Mouse (Mus musculus): ENCODE data around the gene Cdkn1a. TPM values are rescaled to one million over a fixed set of nuclear protein-coding genes. Genes with fewer than 3 reads are reported as not detected.

Gene Cdkn1a
- polyA plus RNA-seq, 1 experiment from 2014 or later: 70.1 TPM

GRCm38 (mm10) chr17:29136236-29136635 lies 45.5 kb downstream of the Cdkn1a start:
- Histone ChIP-seq H3K36me3 (ENCODE audit: control insufficient read depth, insufficient read depth) (no peaks in the 10 kb centered on the region), H3K9me3 (replicated peaks; ENCODE audit: control insufficient read depth, low read length) (no peaks in the 10 kb centered on the region), H3K27me3 (ENCODE audit: control insufficient read depth, insufficient read depth, low read length) (no peaks in the 10 kb centered on the region), H3K27ac (ENCODE audit: low read length) (no peak overlapping the region), H3K4me1 (ENCODE audit: control insufficient read depth, insufficient read depth, low read length) (peaks cover 7% of the 10 kb centered on the region; the same call in 1 of the 2 replicates), H3K9ac (ENCODE audit: low read length) (no peak overlapping the region), H3K4me3 (ENCODE audit: low read length) (no peak overlapping the region), H3K4me2 (ENCODE audit: low read depth, low read length) (no peak overlapping the region)
- 63% methylated on average over 6 of the region's 6 CpGs for WGBS
- ATAC-seq (replicated peaks; ENCODE audit: extremely low read depth, insufficient read depth, low FRiP score): no peak

- Histone ChIP-seq H3K9me3 (replicated peaks; ENCODE audit: control insufficient read depth, low read length) (no peaks in the 10 kb centered on the region), H3K36me3 (ENCODE audit: control insufficient read depth, insufficient read depth) (no peaks in the 10 kb centered on the region), H3K27me3 (ENCODE audit: control insufficient read depth, insufficient read depth, low read length) (no peaks in the 10 kb centered on the region), H3K4me3 (ENCODE audit: low read length) (no peak overlapping the region), H3K4me1 (ENCODE audit: control insufficient read depth, insufficient read depth, low read length) (peaks cover 7% of the 10 kb centered on the region; the same call in 1 of the 2 replicates), H3K9ac (ENCODE audit: low read length) (no peak overlapping the region), H3K27ac (ENCODE audit: low read length) (no peak overlapping the region), H3K4me2 (ENCODE audit: low read depth, low read length) (no peak overlapping the region)
- no peak for ATAC-seq (replicated peaks; ENCODE audit: extremely low read depth, insufficient read depth, low FRiP score)
- WGBS: 77% methylated on average over 7 of the region's 7 CpGs
These were observed 47.1 kb downstream of the Cdkn1a start for GRCm38 (mm10) chr17:29137906-29138305.

GRCm38 (mm10) chr17:29141577-29141976 lies 50.8 kb downstream of the Cdkn1a start:
- no peaks in the 10 kb centered on the region for H3K27me3 ChIP-seq (ENCODE audit: control insufficient read depth, insufficient read depth, low read length)
- ATAC-seq (replicated peaks; ENCODE audit: extremely low read depth, insufficient read depth, low FRiP score): no peak
- no peak overlapping the region for H3K27ac ChIP-seq (ENCODE audit: low read length)
- no peak overlapping the region for H3K4me3 ChIP-seq (ENCODE audit: low read length)
- 81% methylated on average over 3 of the region's 3 CpGs for WGBS
- H3K4me2 ChIP-seq (ENCODE audit: low read depth, low read length): no peak overlapping the region
- no peak overlapping the region for H3K9ac ChIP-seq (ENCODE audit: low read length)
- no peaks in the 10 kb centered on the region for H3K9me3 ChIP-seq (replicated peaks; ENCODE audit: control insufficient read depth, low read length)
- H3K36me3 ChIP-seq (ENCODE audit: control insufficient read depth, insufficient read depth): no peaks in the 10 kb centered on the region
- no peaks in the 10 kb centered on the region; the same call in 1 of the 2 replicates for H3K4me1 ChIP-seq (ENCODE audit: control insufficient read depth, insufficient read depth, low read length)

GRCm38 (mm10) chr17:29143266-29143665 lies 52.5 kb downstream of the Cdkn1a start:
- H3K4me2 ChIP-seq (ENCODE audit: low read depth, low read length): no peak overlapping the region
- H3K27me3 ChIP-seq (ENCODE audit: control insufficient read depth, insufficient read depth, low read length): no peaks in the 10 kb centered on the region

GRCm38 (mm10) chr17:29145101-29145500 lies 54.3 kb downstream of the Cdkn1a start:
- no peaks in the 10 kb centered on the region for H3K9me3 ChIP-seq (replicated peaks; ENCODE audit: control insufficient read depth, low read length)
- no peak overlapping the region for H3K27ac ChIP-seq (ENCODE audit: low read length)
- H3K27me3 ChIP-seq (ENCODE audit: control insufficient read depth, insufficient read depth, low read length): no peaks in the 10 kb centered on the region
- peaks cover 11% of the 10 kb centered on the region for H3K4me1 ChIP-seq (ENCODE audit: control insufficient read depth, insufficient read depth, low read length)
- ATAC-seq (replicated peaks; ENCODE audit: extremely low read depth, insufficient read depth, low FRiP score): no peak
- no peak overlapping the region for H3K4me3 ChIP-seq (ENCODE audit: low read length)
- H3K4me2 ChIP-seq (ENCODE audit: low read depth, low read length): no peak overlapping the region
- 88% methylated on average over 12 of the region's 12 CpGs for WGBS
- H3K36me3 ChIP-seq (ENCODE audit: control insufficient read depth, insufficient read depth): no peaks in the 10 kb centered on the region
- no peak overlapping the region for H3K9ac ChIP-seq (ENCODE audit: low read length)

More at GRCm38 (mm10) chr17:29143266-29143665, 52.5 kb downstream of the Cdkn1a start:
- Histone ChIP-seq H3K9me3 (replicated peaks; ENCODE audit: control insufficient read depth, low read length) (no peaks in the 10 kb centered on the region), H3K9ac (ENCODE audit: low read length) (no peak overlapping the region), H3K27ac (ENCODE audit: low read length) (no peak overlapping the region; the same call in 1 of the 2 replicates), H3K36me3 (ENCODE audit: control insufficient read depth, insufficient read depth) (no peaks in the 10 kb centered on the region), H3K4me1 (ENCODE audit: control insufficient read depth, insufficient read depth, low read length) (peaks cover 8% of the 10 kb centered on the region), H3K4me3 (ENCODE audit: low read length) (no peak overlapping the region)
- ATAC-seq (replicated peaks; ENCODE audit: extremely low read depth, insufficient read depth, low FRiP score): no peak
- WGBS: 73% methylated on average over 8 of the region's 8 CpGs

GRCm38 (mm10) chr17:29147273-29147672 lies 56.5 kb downstream of the Cdkn1a start:
- Histone ChIP-seq H3K27me3 (ENCODE audit: control insufficient read depth, insufficient read depth, low read length) (no peaks in the 10 kb centered on the region), H3K36me3 (ENCODE audit: control insufficient read depth, insufficient read depth) (no peaks in the 10 kb centered on the region), H3K9ac (ENCODE audit: low read length) (no peak overlapping the region), H3K27ac (ENCODE audit: low read length) (peak overlapping the region; percentile 41; the same call in 1 of the 2 replicates), H3K4me3 (ENCODE audit: low read length) (no peak overlapping the region), H3K4me2 (ENCODE audit: low read depth, low read length) (no peak overlapping the region), H3K9me3 (replicated peaks; ENCODE audit: control insufficient read depth, low read length) (no peaks in the 10 kb centered on the region), H3K4me1 (ENCODE audit: control insufficient read depth, insufficient read depth, low read length) (peaks cover 11% of the 10 kb centered on the region)
- WGBS: 77% methylated on average over 14 of the region's 14 CpGs
- no peak for ATAC-seq (replicated peaks; ENCODE audit: extremely low read depth, insufficient read depth, low FRiP score)

GRCm38 (mm10) chr17:29147773-29148172 lies 57.0 kb downstream of the Cdkn1a start:
- Histone ChIP-seq H3K27ac (ENCODE audit: low read length) (no peak overlapping the region), H3K4me3 (ENCODE audit: low read length) (no peak overlapping the region), H3K4me1 (ENCODE audit: control insufficient read depth, insufficient read depth, low read length) (peaks cover 11% of the 10 kb centered on the region), H3K36me3 (ENCODE audit: control insufficient read depth, insufficient read depth) (no peaks in the 10 kb centered on the region), H3K9ac (ENCODE audit: low read length) (no peak overlapping the region), H3K9me3 (replicated peaks; ENCODE audit: control insufficient read depth, low read length) (no peaks in the 10 kb centered on the region), H3K4me2 (ENCODE audit: low read depth, low read length) (no peak overlapping the region), H3K27me3 (ENCODE audit: control insufficient read depth, insufficient read depth, low read length) (no peaks in the 10 kb centered on the region)
- WGBS: 64% methylated on average over 6 of the region's 6 CpGs
- ATAC-seq (replicated peaks; ENCODE audit: extremely low read depth, insufficient read depth, low FRiP score): no peak

- H3K9me3 ChIP-seq (replicated peaks; ENCODE audit: control insufficient read depth, low read length): no peaks in the 10 kb centered on the region
- H3K4me2 ChIP-seq (ENCODE audit: low read depth, low read length): no peak overlapping the region
- no peaks in the 10 kb centered on the region for H3K36me3 ChIP-seq (ENCODE audit: control insufficient read depth, insufficient read depth)
- peaks cover 11% of the 10 kb centered on the region for H3K4me1 ChIP-seq (ENCODE audit: control insufficient read depth, insufficient read depth, low read length)
- WGBS: 58% methylated on average over 7 of the region's 7 CpGs
- H3K4me3 ChIP-seq (ENCODE audit: low read length): no peak overlapping the region
- no peak for ATAC-seq (replicated peaks; ENCODE audit: extremely low read depth, insufficient read depth, low FRiP score)
- no peaks in the 10 kb centered on the region for H3K27me3 ChIP-seq (ENCODE audit: control insufficient read depth, insufficient read depth, low read length)
- H3K27ac ChIP-seq (ENCODE audit: low read length): no peak overlapping the region
- no peak overlapping the region for H3K9ac ChIP-seq (ENCODE audit: low read length)
These were observed 59.0 kb downstream of the Cdkn1a start for GRCm38 (mm10) chr17:29149766-29150165.

Measured in heart, embryonic 16.5 days (tissue).